Mouse (Mus musculus) C2C12 (cell line): ENCODE results near the gene Abhd16a. TPM values are rescaled to one million over a fixed set of nuclear protein-coding genes. Genes with fewer than 3 reads are reported as not detected.

Source experiments
- H3K27me3 ChIP-seq: one replicate; pipeline ENCODE4 v1.6.1; 2011; ENCODE audit not compliant: control insufficient read depth, insufficient read depth, insufficient read length
- H3K36me3 ChIP-seq: one replicate; pipeline ENCODE4 v1.6.1; 2011; ENCODE audit not compliant: control insufficient read depth, insufficient read depth
- H3K4me3 ChIP-seq: one replicate; pipeline ENCODE4 v1.5.1; 2011; ENCODE audit warnings: mild to moderate bottlenecking, control low read depth; ENCODE audit not compliant: poor library complexity, insufficient read depth, severe bottlenecking
- H3K79me2 ChIP-seq: one replicate; pipeline ENCODE4 v1.6.1; 2011; ENCODE audit not compliant: control insufficient read depth, insufficient read depth
- H3K79me3 ChIP-seq: one replicate; pipeline ENCODE4 v1.6.1; 2011; ENCODE audit warnings: low read depth, control low read depth
- H3ac ChIP-seq: one replicate; pipeline ENCODE3; 2011; ENCODE audit warnings: low read depth; ENCODE audit not compliant: control insufficient read depth, insufficient read length
- CEBPB ChIP-seq: IDR thresholded peaks from one replicate; pipeline ENCODE4 v1.6.1; 2011; ENCODE audit warnings: low read depth, mild to moderate bottlenecking, control low read depth, moderate library complexity
- CTCF ChIP-seq: IDR thresholded peaks from one replicate; pipeline ENCODE4 v1.5.1; 2011; ENCODE audit not compliant: control insufficient read depth, insufficient read depth, insufficient read length
- FOSL1 ChIP-seq: IDR thresholded peaks from one replicate; pipeline ENCODE4 v1.8.0; 2011; ENCODE audit warnings: mild to moderate bottlenecking, low read length; ENCODE audit not compliant: poor library complexity, insufficient read depth, severe bottlenecking
- MAX ChIP-seq: IDR thresholded peaks from one replicate; pipeline ENCODE4 v1.6.1; 2011; ENCODE audit warnings: mild to moderate bottlenecking, control low read depth
- MYOD1 ChIP-seq: IDR thresholded peaks from one replicate; pipeline ENCODE4 v1.6.1; 2011; ENCODE audit warnings: low read depth; ENCODE audit not compliant: control insufficient read depth, insufficient read length
- MYOG ChIP-seq: IDR thresholded peaks from one replicate; pipeline ENCODE4 v1.6.1; 2011; ENCODE audit not compliant: control insufficient read depth, insufficient read length; ENCODE audit errors: extremely low read depth
- USF1 ChIP-seq: IDR thresholded peaks from one replicate; pipeline ENCODE4 v1.6.1; 2011; ENCODE audit warnings: low read depth, mild to moderate bottlenecking, control low read depth, moderate library complexity
- polyA plus RNA-seq: library from polyadenylated mRNA; unstranded; fragments of >200 nt; fragmentation: generic; extraction: Trizol; gene quantifications from one replicate; pipeline ENCODE4 v1.2.1, GENCODE M21; 2012; ENCODE audit warnings: missing spikeins

The Abhd16a gene
- polyA plus RNA-seq, 1 experiment: 54.0 TPM

DNA sequence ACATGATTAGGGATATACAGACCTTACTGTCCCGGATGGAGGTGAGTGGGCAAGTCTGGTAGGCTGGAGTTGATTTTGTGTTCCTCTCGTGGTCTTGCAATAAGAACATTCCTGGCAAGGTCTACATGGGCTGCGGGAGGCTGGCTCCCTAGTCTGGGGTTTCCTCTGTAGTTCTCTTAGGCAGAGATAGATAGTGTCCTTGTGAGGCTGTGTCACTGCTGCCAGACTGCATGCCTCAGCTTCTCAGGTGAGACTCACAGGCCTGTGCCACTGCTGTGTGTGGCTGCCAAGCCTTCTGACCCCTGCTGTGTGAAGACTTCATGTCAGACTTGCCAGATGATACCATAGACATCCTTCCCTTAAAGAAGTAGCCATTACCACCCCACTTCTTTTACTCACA, 50.2 kb downstream of the Abhd16a start:
- Histone ChIP-seq H3K79me2 (peaks cover 56% of the 10 kb centered on the region), H3K79me3 (peaks cover 46% of the 10 kb centered on the region), H3K36me3 (peaks cover 57% of the 10 kb centered on the region), H3K27me3 (no peaks in the 10 kb centered on the region), H3K4me3 (no peak overlapping the region), H3ac (no peak overlapping the region)
- TF ChIP-seq FOSL1 (no peak), MAX (no peak), USF1 (no peak), CTCF (no peak), MYOG (no peak), CEBPB (no peak), MYOD1 (no peak)

DNA sequence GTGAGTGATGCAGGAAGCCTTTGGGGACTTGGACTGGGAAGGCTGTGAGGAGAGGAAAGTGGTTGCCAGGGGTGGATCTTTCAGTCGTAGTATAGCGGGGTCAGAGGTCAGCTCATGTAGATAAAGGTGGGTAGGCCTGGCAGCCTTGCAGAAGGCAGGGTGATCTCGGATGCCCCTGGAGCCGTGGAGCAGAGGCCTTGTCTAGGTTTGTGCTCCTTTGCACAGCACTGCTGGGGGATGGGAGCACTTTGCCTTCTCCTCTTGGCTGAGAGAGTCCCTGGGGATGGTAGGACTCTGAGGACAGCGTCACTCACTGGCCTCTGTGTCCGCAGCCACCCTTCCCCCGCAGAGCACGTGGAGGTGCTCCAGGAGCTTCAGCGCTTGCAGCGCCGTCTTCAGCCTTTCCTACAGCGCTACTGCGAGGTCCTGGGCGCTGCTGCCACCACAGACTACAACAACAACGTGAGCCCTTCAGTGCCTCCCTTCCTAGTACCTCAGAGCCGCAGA, 51.5 kb downstream of the Abhd16a start:
- Histone ChIP-seq H3K4me3 (no peak overlapping the region), H3K27me3 (no peaks in the 10 kb centered on the region), H3K79me3 (peaks cover 46% of the 10 kb centered on the region), H3K79me2 (peaks cover 54% of the 10 kb centered on the region), H3K36me3 (peaks cover 69% of the 10 kb centered on the region), H3ac (no peak overlapping the region)
- no peak for TF ChIP-seq MAX
- no peak for TF ChIP-seq USF1
- TF ChIP-seq FOSL1: no peak
- TF ChIP-seq CTCF: no peak
- no peak for TF ChIP-seq MYOG
- no peak for TF ChIP-seq MYOD1
- no peak for TF ChIP-seq CEBPB

DNA sequence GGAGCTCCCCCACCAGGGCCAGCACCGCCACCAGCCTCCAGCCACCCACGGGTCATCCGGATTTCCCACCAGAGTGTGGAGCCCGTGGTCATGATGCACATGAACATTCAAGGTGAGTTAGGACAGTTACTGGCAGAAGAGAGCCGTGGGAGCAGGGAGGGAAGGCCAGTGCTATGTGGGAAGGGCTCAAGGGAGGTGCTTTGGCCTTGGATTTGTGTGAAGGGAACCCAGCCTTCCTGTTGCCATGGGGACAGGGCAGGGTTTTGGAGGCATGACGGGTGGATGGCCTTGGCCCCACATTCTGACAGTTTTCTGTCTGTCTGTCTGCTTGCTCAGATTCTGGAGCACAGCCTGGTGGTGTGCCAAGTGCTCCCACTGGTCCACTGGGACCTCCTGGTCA, 52.9 kb downstream of the Abhd16a start:
- TF ChIP-seq CEBPB: no peak
- TF ChIP-seq USF1: no peak
- TF ChIP-seq MYOG: no peak
- TF ChIP-seq MYOD1: no peak
- TF ChIP-seq FOSL1: no peak
- no peak for TF ChIP-seq MAX
- no peak for TF ChIP-seq CTCF
- H3K4me3 ChIP-seq: no peak overlapping the region
- H3K79me3 ChIP-seq: peaks cover 33% of the 10 kb centered on the region
- H3ac ChIP-seq: no peak overlapping the region
- no peaks in the 10 kb centered on the region for H3K27me3 ChIP-seq
- peaks cover 84% of the 10 kb centered on the region for H3K36me3 ChIP-seq
- peaks cover 40% of the 10 kb centered on the region for H3K79me2 ChIP-seq

DNA sequence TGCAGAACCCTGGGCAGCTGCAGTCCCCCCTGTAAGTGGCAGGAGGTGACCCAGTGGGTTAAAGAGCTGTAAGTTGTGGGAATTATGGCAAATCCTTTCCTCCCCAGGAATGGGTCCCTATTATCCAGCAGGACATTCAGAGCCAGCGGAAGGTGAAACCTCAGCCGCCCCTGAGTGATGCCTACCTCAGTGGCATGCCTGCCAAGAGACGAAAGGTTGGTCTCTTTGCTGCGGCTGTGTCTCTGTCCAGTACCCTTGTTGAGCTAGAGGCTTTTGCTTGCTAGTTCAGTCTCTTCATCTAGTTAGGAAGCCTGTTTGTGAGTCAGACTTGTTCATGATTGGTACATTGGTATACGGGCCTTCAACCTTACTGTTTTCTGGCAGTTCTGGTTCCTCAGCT, 57.1 kb downstream of the Abhd16a start:
- no peaks in the 10 kb centered on the region for H3K79me2 ChIP-seq
- no peaks in the 10 kb centered on the region for H3K27me3 ChIP-seq
- H3ac ChIP-seq: no peak overlapping the region
- H3K79me3 ChIP-seq: peaks cover 2% of the 10 kb centered on the region
- peaks cover 94% of the 10 kb centered on the region for H3K36me3 ChIP-seq
- H3K4me3 ChIP-seq: no peak overlapping the region
- TF ChIP-seq FOSL1 (no peak), MAX (no peak)

DNA sequence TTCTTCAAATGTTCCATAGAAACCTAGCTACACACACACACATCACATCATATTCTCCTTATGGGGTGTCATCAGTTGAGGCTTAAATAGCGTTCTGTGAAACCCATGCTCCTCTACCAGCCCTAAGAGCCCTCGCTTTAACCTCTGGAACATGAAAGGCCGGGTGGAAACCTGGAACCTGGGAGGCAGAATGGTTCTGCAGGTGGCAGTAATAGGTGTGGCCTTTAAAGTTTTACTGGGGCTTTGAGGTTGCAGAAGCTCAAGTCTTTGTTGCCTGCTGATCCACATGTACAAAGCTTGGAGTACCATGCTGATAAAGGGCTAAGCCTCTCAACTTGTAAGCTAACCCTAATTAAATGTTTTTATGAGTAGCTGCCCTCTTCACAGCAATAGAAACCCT, 58.3 kb downstream of the Abhd16a start:
- peaks cover 5% of the 10 kb centered on the region for H3K79me2 ChIP-seq
- H3K27me3 ChIP-seq: no peaks in the 10 kb centered on the region
- TF ChIP-seq MYOD1 (no peak), USF1 (no peak), MYOG (no peak), MAX (no peak), CEBPB (no peak), CTCF (no peak), FOSL1 (no peak)
- H3K36me3 ChIP-seq: peaks cover 94% of the 10 kb centered on the region
- no peak overlapping the region for H3ac ChIP-seq
- H3K79me3 ChIP-seq: peaks cover 2% of the 10 kb centered on the region
- H3K4me3 ChIP-seq: no peak overlapping the region

DNA sequence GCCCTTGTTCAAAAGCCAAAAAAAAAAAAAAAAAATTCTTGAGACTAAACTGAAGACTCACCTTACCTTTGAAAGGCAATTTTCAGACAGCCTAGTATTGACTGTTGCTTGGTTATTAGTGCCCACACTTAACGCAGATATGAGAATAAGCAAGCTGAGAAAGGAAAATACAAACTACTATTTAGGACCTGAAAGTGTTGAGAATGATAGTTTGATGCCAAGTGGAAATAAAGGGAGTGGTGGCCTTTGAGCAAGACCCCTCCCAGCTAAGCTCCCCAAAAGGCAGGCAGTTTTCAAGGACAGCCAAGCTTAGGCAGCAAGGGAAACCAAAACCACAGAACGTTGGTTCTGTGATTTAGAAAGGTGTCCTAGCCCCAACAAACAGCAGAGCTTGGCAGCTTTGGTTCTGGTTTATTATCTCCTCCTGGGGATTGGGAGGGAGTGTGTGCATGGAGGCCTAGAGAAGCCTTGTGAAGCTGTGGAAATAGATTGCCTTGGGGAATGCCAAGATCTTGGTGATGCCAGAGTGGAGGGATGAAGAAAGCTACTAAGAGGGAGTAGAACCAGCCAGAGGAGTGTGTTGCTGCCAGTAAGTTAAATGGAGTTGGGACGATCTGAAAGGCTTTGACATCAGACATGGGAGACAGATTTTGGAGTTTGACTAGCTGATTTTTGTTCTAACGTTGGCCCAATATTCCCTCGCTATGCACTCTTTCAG, 59.0 kb downstream of the Abhd16a start:
- Histone ChIP-seq H3K4me3 (no peak overlapping the region), H3K79me3 (peaks cover 3% of the 10 kb centered on the region), H3K36me3 (peaks cover 94% of the 10 kb centered on the region), H3K27me3 (no peaks in the 10 kb centered on the region), H3ac (no peak overlapping the region), H3K79me2 (peaks cover 12% of the 10 kb centered on the region)
- TF ChIP-seq FOSL1 (no peak), MAX (no peak), MYOG (no peak), CTCF (no peak), MYOD1 (no peak), CEBPB (no peak)
